In genomic region chr12:107757184-107757583, GRCm38 (mm10) we compare ENCODE assay signal across 17 mouse cellular contexts.
DNase-seq lines count a peak whose midpoint lies in the region; ATAC-seq and TF ChIP-seq lines count a peak whose summit lies in the region.
"Had no signal": no experiment of that assay in that cellular context is flagged by ENCODE, and none has a peak within 500 bp of the region (broad histone marks: within the 10 kb centered on the region; RNA-seq: fewer than 3 reads in every experiment).

No protein-coding gene starts in this region.

- no peak for TF ChIP-seq CTCF in brain, embryonic 14.5 days (IDR thresholded peaks at IDR 0.05; ENCODE audit: borderline replicate concordance, extremely low read depth, insufficient read depth, insufficient read length)

- H3K9ac ChIP-seq in embryonic facial prominence, embryonic 11.5 days (replicated peaks; ENCODE audit: low read length): no peak overlapping the region
- H3K9ac ChIP-seq in limb, embryonic 15.5 days: no peak overlapping the region
- H3K9ac ChIP-seq: forebrain, embryonic 15.5 days had no signal

- no peak for TF ChIP-seq POLR2A in brain, embryonic 14.5 days (IDR thresholded peaks at IDR 0.05; ENCODE audit: borderline replicate concordance, extremely low read depth, insufficient read depth, insufficient read length, poor library complexity, severe bottlenecking)

- no peak overlapping the region for H3K4me3 ChIP-seq in embryonic facial prominence, embryonic 11.5 days (ENCODE audit: low read depth, low read length)
- no peak overlapping the region for H3K4me3 ChIP-seq in limb, embryonic 15.5 days
- H3K4me3 ChIP-seq: forebrain, embryonic 15.5 days; hindbrain, embryonic 10.5 days had no signal

- H3K4me1 ChIP-seq in embryonic facial prominence, embryonic 11.5 days (ENCODE audit: control insufficient read depth, insufficient read depth, low read length): peaks cover 13% of the 10 kb centered on the region
- H3K4me1 ChIP-seq in limb, embryonic 15.5 days: peaks cover 29% of the 10 kb centered on the region

- ATAC-seq in embryonic facial prominence, embryonic 11.5 days (replicated peaks; ENCODE audit: insufficient number of reproducible peaks, low FRiP score, low TSS enrichment, low read depth): no peak
- no peak for ATAC-seq in limb, embryonic 15.5 days (ENCODE audit: insufficient number of reproducible peaks, low FRiP score, low TSS enrichment, low read depth)
- ATAC-seq: forebrain, embryonic 15.5 days; hindbrain, postnatal 0 days had no signal

- no peaks in the 10 kb centered on the region for H3K36me3 ChIP-seq in embryonic facial prominence, embryonic 11.5 days (replicated peaks; ENCODE audit: control insufficient read depth, insufficient read depth, low read depth, low read length)
- no peaks in the 10 kb centered on the region for H3K36me3 ChIP-seq in limb, embryonic 15.5 days
- H3K36me3 ChIP-seq: forebrain, embryonic 15.5 days; hindbrain, embryonic 10.5 days had no signal

- no peaks in the 10 kb centered on the region for H3K27me3 ChIP-seq in embryonic facial prominence, embryonic 11.5 days (ENCODE audit: control insufficient read depth, insufficient read depth, low read length)
- H3K27me3 ChIP-seq in limb, embryonic 15.5 days: no peaks in the 10 kb centered on the region
- H3K27me3 ChIP-seq: forebrain, embryonic 15.5 days had no signal

- H3K27ac ChIP-seq in embryonic facial prominence, embryonic 11.5 days (replicated peaks; ENCODE audit: low read depth, low read length): no peak overlapping the region
- H3K27ac ChIP-seq in limb, embryonic 15.5 days: peak overlapping the region; percentile 38; the same call in 1 of the 2 replicates
- H3K27ac ChIP-seq: forebrain, embryonic 15.5 days; hindbrain, embryonic 10.5 days; hindbrain, postnatal 0 days; kidney, postnatal 0 days; macrophage had no signal

- no peak overlapping the region for H3K4me2 ChIP-seq in embryonic facial prominence, embryonic 11.5 days (ENCODE audit: low read depth, low read length)
- no peak overlapping the region for H3K4me2 ChIP-seq in limb, embryonic 15.5 days
- H3K4me2 ChIP-seq: forebrain, embryonic 15.5 days; midbrain, embryonic 11.5 days had no signal

- intact Hi-C loops in heart, postnatal 25 days (cut with DNase I): no loop called here
- intact Hi-C loops in gastrocnemius, postnatal 14 days (cut with DNase I; ENCODE audit: low total_unique reads): no loop called here

- no peaks in the 10 kb centered on the region for H3K9me3 ChIP-seq in embryonic facial prominence, embryonic 11.5 days (replicated peaks; ENCODE audit: control insufficient read depth, low read length)
- H3K9me3 ChIP-seq in limb, embryonic 15.5 days: no peaks in the 10 kb centered on the region
- H3K9me3 ChIP-seq: forebrain, embryonic 15.5 days; hindbrain, embryonic 10.5 days had no signal

- peak; percentile 85 for DNase-seq in heart, adult 11 months
- DNase-seq in heart, postnatal 25 days (ENCODE audit: low spot score): no peak
- DNase-seq in brain, embryonic 14.5 days (ENCODE audit: low read depth): peak; percentile 24
- DNase-seq in embryonic facial prominence, embryonic 11.5 days (ENCODE audit: low spot score): peak; percentile 48
- DNase-seq in thymus, adult 18-20 months: no peak
- DNase-seq in gastrocnemius, postnatal 14 days: no peak
- DNase-seq: gastrocnemius, postnatal 36 days; kidney, adult 18-20 months; liver; right cerebral cortex, adult 18-20 months had no signal

- WGBS in embryonic facial prominence, embryonic 11.5 days: 30% methylated on average over 10 of the region's 10 CpGs
- 37% methylated on average over 10 of the region's 10 CpGs for WGBS in limb, embryonic 15.5 days

Comparison
In these comparisons a context has a peak if more than half of its experiments do, and no peak if none do; other contexts are left out.
1. DNase-seq: peak in heart, adult 11 months (single experiment), brain, embryonic 14.5 days (single experiment) and embryonic facial prominence, embryonic 11.5 days (single experiment); none in heart, postnatal 25 days (single experiment), thymus, adult 18-20 months (0 of 2) and gastrocnemius, postnatal 14 days (single experiment).